33 mouse cellular contexts compared by ENCODE assay signal in genomic region chr5:31852786-31853185, GRCm38 (mm10).
DNase-seq lines count a peak whose midpoint lies in the region; ATAC-seq and TF ChIP-seq lines count a peak whose summit lies in the region.
"Had no signal": no experiment of that assay in that cellular context is flagged by ENCODE, and none has a peak within 500 bp of the region (broad histone marks: within the 10 kb centered on the region; RNA-seq: fewer than 3 reads in every experiment).

No protein-coding gene starts in this region.

- no peaks in the 10 kb centered on the region for H3K36me3 ChIP-seq in kidney, postnatal 0 days (ENCODE audit: insufficient read depth, low read length)
- H3K36me3 ChIP-seq in intestine, postnatal 0 days (ENCODE audit: control insufficient read depth, insufficient read depth): no peaks in the 10 kb centered on the region
- H3K36me3 ChIP-seq: heart, embryonic 13.5 days; hindbrain, embryonic 10.5 days; hindbrain, embryonic 15.5 days; limb, embryonic 13.5 days; midbrain, embryonic 13.5 days; neural tube, embryonic 15.5 days; stomach, embryonic 15.5 days had no signal

- H3K4me1 ChIP-seq in kidney, postnatal 0 days (replicated peaks; ENCODE audit: insufficient read depth, low read length): no peaks in the 10 kb centered on the region
- H3K4me1 ChIP-seq in intestine, postnatal 0 days (replicated peaks; ENCODE audit: control insufficient read depth, insufficient read depth, low read length): no peaks in the 10 kb centered on the region
- H3K4me1 ChIP-seq: heart, embryonic 13.5 days; hindbrain, embryonic 10.5 days; hindbrain, embryonic 15.5 days; limb, embryonic 13.5 days; midbrain, embryonic 13.5 days; neural tube, embryonic 15.5 days; stomach, embryonic 15.5 days had no signal

- peak; percentile 36 for DNase-seq in kidney, postnatal 0 days (ENCODE audit: low spot score)
- DNase-seq in kidney, postnatal 25 days: no peak
- DNase-seq in 3T3-L1 (ENCODE audit: low read depth, low spot score): peak; percentile 52
- DNase-seq in fat pad, adult 2 months (ENCODE audit: extremely low read depth, low read depth, low spot score): peak; percentile 87
- DNase-seq in layer of hippocampus, adult 9-11 months: no peak
- no peak for DNase-seq in cerebellum, adult 11-12 months
- no peak for DNase-seq in adrenal gland, adult 18-20 months (ENCODE audit: low spot score in 2 of 2)
- DNase-seq: adrenal gland, postnatal 10 days; cerebellum, postnatal 36 days; gastrocnemius, adult 2 months; gastrocnemius, postnatal 36 days; heart, postnatal 14 days; kidney, adult 8-10 months; kidney, postnatal 10 days; lung, adult 2 months; retina, postnatal 1 day; right cerebral cortex, postnatal 14 days; thymus, postnatal 36 days had no signal

- H3K9me3 ChIP-seq in kidney, postnatal 0 days (replicated peaks; ENCODE audit: low read length): no peaks in the 10 kb centered on the region
- no peaks in the 10 kb centered on the region for H3K9me3 ChIP-seq in intestine, postnatal 0 days (ENCODE audit: control insufficient read depth)
- H3K9me3 ChIP-seq: hindbrain, embryonic 10.5 days; hindbrain, embryonic 15.5 days; limb, embryonic 13.5 days; midbrain, embryonic 13.5 days; neural tube, embryonic 15.5 days; stomach, embryonic 15.5 days had no signal

- H3K4me2 ChIP-seq in kidney, postnatal 0 days (ENCODE audit: low read length): no peak overlapping the region
- no peak overlapping the region for H3K4me2 ChIP-seq in intestine, postnatal 0 days (replicated peaks; ENCODE audit: low read depth)
- H3K4me2 ChIP-seq: heart, embryonic 13.5 days; hindbrain, embryonic 15.5 days; limb, embryonic 13.5 days; midbrain, embryonic 13.5 days; neural tube, embryonic 15.5 days; stomach, embryonic 15.5 days had no signal

- no peak for TF ChIP-seq CTCF in kidney, postnatal 0 days (IDR thresholded peaks at IDR 0.05; ENCODE audit: low read depth)
- TF ChIP-seq CTCF in intestine, postnatal 0 days (IDR thresholded peaks at IDR 0.05; ENCODE audit: low read depth): no peak

- no peaks in the 10 kb centered on the region for H3K27me3 ChIP-seq in kidney, postnatal 0 days (ENCODE audit: insufficient read depth, low read length)
- no peaks in the 10 kb centered on the region for H3K27me3 ChIP-seq in intestine, postnatal 0 days (replicated peaks; ENCODE audit: control insufficient read depth, insufficient read depth, low read length)
- H3K27me3 ChIP-seq: heart, embryonic 13.5 days; hindbrain, embryonic 15.5 days; limb, embryonic 13.5 days; midbrain, embryonic 13.5 days; neural tube, embryonic 15.5 days; stomach, embryonic 15.5 days had no signal

- WGBS in kidney, postnatal 0 days: 56% methylated on average over 1 of the region's 1 CpGs
- 51% methylated on average over 1 of the region's 1 CpGs for WGBS in intestine, postnatal 0 days

- no peak for ATAC-seq in kidney, postnatal 0 days (replicated peaks; ENCODE audit: low FRiP score, low read depth)
- ATAC-seq in intestine, postnatal 0 days: peak; percentile 71
- ATAC-seq: activated CD4-positive, CD25-positive, alpha-beta regulatory T cell, adult 4 months; CD4-positive, CD25-positive, alpha-beta regulatory T cell, adult 4 months; forebrain, embryonic 14.5 days; inflammation-experienced regulatory T-cells, adult 6 months; midbrain, embryonic 13.5 days had no signal

- H3K4me3 ChIP-seq in kidney, postnatal 0 days (replicated peaks; ENCODE audit: low read depth, low read length): no peak overlapping the region
- H3K4me3 ChIP-seq in intestine, postnatal 0 days (ENCODE audit: low read depth, low read length): no peak overlapping the region
- H3K4me3 ChIP-seq: gastrocnemius, adult 2 months; heart, embryonic 13.5 days; hindbrain, embryonic 10.5 days; hindbrain, embryonic 15.5 days; left cerebral cortex, adult 2 months; limb, embryonic 13.5 days; midbrain, embryonic 13.5 days; neural tube, embryonic 15.5 days; stomach, embryonic 15.5 days had no signal

- no peak overlapping the region for H3K27ac ChIP-seq in kidney, postnatal 0 days
- H3K27ac ChIP-seq in intestine, postnatal 0 days (ENCODE audit: low read depth, low read length): no peak overlapping the region
- H3K27ac ChIP-seq: gastrocnemius, adult 2 months; heart, embryonic 13.5 days; hindbrain, embryonic 10.5 days; hindbrain, embryonic 15.5 days; left cerebral cortex, adult 2 months; limb, embryonic 13.5 days; liver, embryonic 14.5 days; macrophage; midbrain, embryonic 13.5 days; neural tube, embryonic 15.5 days; stomach, embryonic 15.5 days had no signal

- no peak overlapping the region for H3K9ac ChIP-seq in kidney, postnatal 0 days (ENCODE audit: low read depth, low read length)
- no peak overlapping the region for H3K9ac ChIP-seq in intestine, postnatal 0 days (ENCODE audit: low read depth, low read length)
- H3K9ac ChIP-seq: heart, embryonic 13.5 days; hindbrain, embryonic 15.5 days; limb, embryonic 13.5 days; liver, embryonic 14.5 days; midbrain, embryonic 13.5 days; neural tube, embryonic 15.5 days; stomach, embryonic 15.5 days had no signal

Comparison
In these comparisons a context has a peak if more than half of its experiments do, and no peak if none do; other contexts are left out.
1. DNase-seq: peak in kidney, postnatal 0 days (single experiment), 3T3-L1 (single experiment) and fat pad, adult 2 months (single experiment); none in kidney, postnatal 25 days (0 of 2), layer of hippocampus, adult 9-11 months (single experiment), cerebellum, adult 11-12 months (single experiment) and adrenal gland, adult 18-20 months (0 of 2).